Mouse (Mus musculus): ENCODE results near the gene Zc3h6. TPM values are rescaled to one million over a fixed set of nuclear protein-coding genes. Genes with fewer than 3 reads are reported as not detected.

The Zc3h6 gene
- total RNA-seq, 2 experiments from 2014 or later: 1.3 to 6.3 TPM

Other genes with a start within 250 kb of the Zc3h6 start
- gene Tmem87b, start 149.3 kb upstream of the Zc3h6 start, total RNA-seq (2015; ENCODE audit: low replicate concordance): 2.3 and 4.4 TPM in 2 replicates
- gene Tmem87b, start 149.3 kb upstream of the Zc3h6 start, total RNA-seq (2017; ENCODE audit: low replicate concordance): 1.4 and 3.4 TPM in 2 replicates
- not detected in 2 replicates for gene Fbln7, start 104.4 kb upstream of the Zc3h6 start, total RNA-seq (2015; ENCODE audit: low replicate concordance)
- 0.09 TPM in 1 of 2 replicates, not detected in the other for gene Fbln7, start 104.4 kb upstream of the Zc3h6 start, total RNA-seq (2017; ENCODE audit: low replicate concordance)
- gene Zc3h8, start 23.3 kb upstream of the Zc3h6 start, total RNA-seq (2015; ENCODE audit: low replicate concordance): 0.58 and 2.9 TPM in 2 replicates
- 0.70 and 0.94 TPM in 2 replicates for gene Zc3h8, start 23.3 kb upstream of the Zc3h6 start, total RNA-seq (2017; ENCODE audit: low replicate concordance)
- 1.5 TPM in 1 of 2 replicates, not detected in the other for gene Gm10762, start 323 bp downstream of the Zc3h6 start, total RNA-seq (2015; ENCODE audit: low replicate concordance)
- gene Gm10762, start 323 bp downstream of the Zc3h6 start, total RNA-seq (2017; ENCODE audit: low replicate concordance): 1.4 TPM in 1 of 2 replicates, not detected in the other
- gene Vinac1, start 80.8 kb downstream of the Zc3h6 start, total RNA-seq (2015; ENCODE audit: low replicate concordance): 0.38 TPM in 1 of 2 replicates, not detected in the other
- gene Vinac1, start 80.8 kb downstream of the Zc3h6 start, total RNA-seq (2017; ENCODE audit: low replicate concordance): not detected in 2 replicates
- gene Ttl, start 98.5 kb downstream of the Zc3h6 start, total RNA-seq (2015; ENCODE audit: low replicate concordance): 0.63 TPM in 1 of 2 replicates, not detected in the other
- 0.84 and 2.1 TPM in 2 replicates for gene Ttl, start 98.5 kb downstream of the Zc3h6 start, total RNA-seq (2017; ENCODE audit: low replicate concordance)
- gene Polr1b, start 133.6 kb downstream of the Zc3h6 start, total RNA-seq (2015; ENCODE audit: low replicate concordance): 1.0 and 4.4 TPM in 2 replicates
- gene Polr1b, start 133.6 kb downstream of the Zc3h6 start, total RNA-seq (2017; ENCODE audit: low replicate concordance): 4.9 and 5.3 TPM in 2 replicates
- 3.5 and 7.5 TPM in 2 replicates for gene Chchd5, start 162.3 kb downstream of the Zc3h6 start, total RNA-seq (2015; ENCODE audit: low replicate concordance)
- 2.8 and 6.9 TPM in 2 replicates for gene Chchd5, start 162.3 kb downstream of the Zc3h6 start, total RNA-seq (2017; ENCODE audit: low replicate concordance)
- gene Slc20a1, start 231.4 kb downstream of the Zc3h6 start, total RNA-seq (2015; ENCODE audit: low replicate concordance): 40.5 and 44.1 TPM in 2 replicates
- gene Slc20a1, start 231.4 kb downstream of the Zc3h6 start, total RNA-seq (2017; ENCODE audit: low replicate concordance): 240 and 313 TPM in 2 replicates